Mouse (Mus musculus): ENCODE data around the gene Tulp3.

Gene Tulp3

GRCm38 (mm10) chr6:128296750-128297393 lies 58.8 kb downstream of the Tulp3 start:
- CTCF ChIA-PET: no interaction called here

- CTCF ChIA-PET: no interaction called here
These were observed 59.5 kb downstream of the Tulp3 start for GRCm38 (mm10) chr6:128295876-128296749.

GRCm38 (mm10) chr6:128291284-128291683 lies 64.4 kb downstream of the Tulp3 start:
- CTCF ChIA-PET: no interaction called here

- CTCF ChIA-PET: no interaction called here
These were observed 67.0 kb downstream of the Tulp3 start for GRCm38 (mm10) chr6:128288681-128289080.

- CTCF ChIA-PET: no interaction called here
These were observed 69.7 kb downstream of the Tulp3 start for GRCm38 (mm10) chr6:128285792-128286430.

GRCm38 (mm10) chr6:128282126-128282525 lies 73.5 kb downstream of the Tulp3 start:
- CTCF ChIA-PET: no interaction called here

- CTCF ChIA-PET: no interaction called here
These were observed 75.0 kb downstream of the Tulp3 start for GRCm38 (mm10) chr6:128280472-128281145.

GRCm38 (mm10) chr6:128279608-128280007 lies 76.0 kb downstream of the Tulp3 start:
- CTCF ChIA-PET: no interaction called here

- CTCF ChIA-PET: no interaction called here
These were observed 76.6 kb downstream of the Tulp3 start for GRCm38 (mm10) chr6:128279099-128279498.

- CTCF ChIA-PET: interaction anchor here (0.5 kb wide), 1 partner anchor 12 kb away, joined by 4 read pairs; no protein-coding TSS in a partner anchor
These were observed 78.2 kb downstream of the Tulp3 start for GRCm38 (mm10) chr6:128277132-128278085.

GRCm38 (mm10) chr6:128276349-128276748 lies 79.3 kb downstream of the Tulp3 start:
- CTCF ChIA-PET: no interaction called here

- CTCF ChIA-PET: no interaction called here
These were observed 80.1 kb downstream of the Tulp3 start for GRCm38 (mm10) chr6:128275506-128276064.

- CTCF ChIA-PET: interaction anchor here (0.8 kb wide), 1 partner anchor 38 kb away, joined by 4 read pairs; no protein-coding TSS in a partner anchor
These were observed 82.1 kb downstream of the Tulp3 start for GRCm38 (mm10) chr6:128273507-128273906.

GRCm38 (mm10) chr6:128272754-128273153 lies 82.9 kb downstream of the Tulp3 start:
- CTCF ChIA-PET: no interaction called here

Data from spleen, embryonic (tissue).